Mouse (Mus musculus) heart, adult 11 months (tissue): ENCODE results near the gene Nrros.

ENCODE experiments used
- DNase-seq: peaks from one replicate; pipeline ENCODE4 v3.0.0; 2022

Nrros gene

GRCm38 (mm10) chr16:32165281-32165821 is at the start of gene Nrros:
Gene Nrros, minus strand, starts transcription at chr16:32165594.
- DNase-seq: peak; percentile 99

GRCm38 (mm10) chr16:32214804-32215576 is 49.6 kb upstream of the Nrros start:
- peak; percentile 81 for DNase-seq

- peak; percentile 93 for DNase-seq
Measured at GRCm38 (mm10) chr16:32214156-32214555, 48.8 kb upstream of the Nrros start.

DNA sequence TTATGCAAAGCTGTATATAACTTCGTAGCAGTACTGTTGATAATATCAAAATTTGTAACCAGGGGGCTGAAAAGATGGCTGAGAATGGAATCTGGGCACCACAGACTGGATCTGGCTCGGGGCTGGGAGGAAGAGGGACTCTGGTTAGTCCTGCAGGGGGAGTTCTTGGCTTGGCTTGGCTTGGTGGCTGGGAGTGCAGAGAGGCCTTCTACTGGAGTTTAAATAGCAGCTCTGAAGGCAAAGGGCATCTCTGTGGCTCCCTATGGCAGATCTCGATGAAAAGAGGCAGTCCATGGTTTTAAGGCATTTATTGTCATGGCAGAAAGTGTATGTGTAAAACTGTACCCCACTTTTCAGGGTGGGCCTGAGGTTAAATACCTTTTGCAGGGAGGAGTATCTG is 39.5 kb upstream of the Nrros start:
- DNase-seq: peak; percentile 85

DNA sequence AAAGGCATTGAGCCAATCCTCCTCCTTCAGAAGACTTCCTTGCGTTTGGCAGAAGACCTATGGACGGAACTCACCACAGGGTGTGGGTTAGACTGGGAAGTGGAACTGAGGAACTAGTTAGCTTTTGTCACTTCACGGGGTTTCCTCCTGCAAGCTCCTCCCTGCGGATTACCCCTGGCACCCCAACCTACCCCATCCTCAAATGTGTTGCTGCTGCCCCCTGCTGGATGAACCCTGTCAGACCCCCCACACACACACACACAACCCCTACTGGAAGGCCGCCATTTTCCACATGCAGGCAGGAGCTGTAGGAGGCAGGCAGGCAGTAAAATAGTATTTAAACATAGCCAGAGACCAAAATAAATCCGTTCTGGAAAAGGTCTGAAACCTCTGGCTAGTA is 37.3 kb upstream of the Nrros start:
- peak; percentile 99 for DNase-seq

- DNase-seq: no peak
Measured at GRCm38 (mm10) chr16:32201004-32201325, 35.6 kb upstream of the Nrros start.

GRCm38 (mm10) chr16:32200256-32201003 is 35.0 kb upstream of the Nrros start:
- DNase-seq: peak; percentile 96

GRCm38 (mm10) chr16:32190011-32190441 is 24.6 kb upstream of the Nrros start:
- DNase-seq: peak; percentile 97

GRCm38 (mm10) chr16:32189109-32189508 is 23.7 kb upstream of the Nrros start:
- DNase-seq: peak; percentile 98

GRCm38 (mm10) chr16:32186056-32186455 is 20.7 kb upstream of the Nrros start:
- DNase-seq: peak; percentile 40

- DNase-seq: no peak
Measured at GRCm38 (mm10) chr16:32179333-32179901, 14.0 kb upstream of the Nrros start, which contains the start of gene Bex6. Gene Bex6, plus strand, starts transcription at chr16:32179823.

- peak; percentile 97 for DNase-seq
Measured at GRCm38 (mm10) chr16:32176896-32177686, 11.7 kb upstream of the Nrros start.

- DNase-seq: no peak
Measured at GRCm38 (mm10) chr16:32175029-32175428, 9.6 kb upstream of the Nrros start.

- DNase-seq: peak; percentile 78
Measured at GRCm38 (mm10) chr16:32174340-32175005, 9.1 kb upstream of the Nrros start.

DNA sequence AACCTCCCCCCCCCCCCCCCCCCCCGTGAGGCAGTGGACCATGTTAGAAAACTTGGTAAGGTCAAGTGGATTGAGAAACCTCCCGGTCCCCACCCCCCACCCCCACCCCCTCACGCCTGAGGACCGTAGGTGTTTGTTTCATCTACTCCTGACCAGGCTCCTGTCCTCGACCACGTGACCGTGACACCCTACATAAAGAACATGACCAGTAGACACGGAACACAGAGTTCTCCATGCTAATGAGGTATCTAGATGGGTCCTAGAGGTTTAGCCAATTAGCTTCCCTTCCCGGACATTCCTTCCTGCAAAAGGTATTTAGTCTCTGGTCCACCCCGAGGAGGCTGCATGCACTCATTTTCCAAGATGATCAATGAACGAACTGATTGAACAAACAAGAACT is 8.0 kb upstream of the Nrros start:
- no peak for DNase-seq

GRCm38 (mm10) chr16:32171031-32171731 is 5.8 kb upstream of the Nrros start:
- DNase-seq: peak; percentile 98

- DNase-seq: no peak
Measured at GRCm38 (mm10) chr16:32167819-32168545, 2.6 kb upstream of the Nrros start.

- no peak for DNase-seq
Measured at GRCm38 (mm10) chr16:32164396-32165027, 882 bp downstream of the Nrros start.

DNA sequence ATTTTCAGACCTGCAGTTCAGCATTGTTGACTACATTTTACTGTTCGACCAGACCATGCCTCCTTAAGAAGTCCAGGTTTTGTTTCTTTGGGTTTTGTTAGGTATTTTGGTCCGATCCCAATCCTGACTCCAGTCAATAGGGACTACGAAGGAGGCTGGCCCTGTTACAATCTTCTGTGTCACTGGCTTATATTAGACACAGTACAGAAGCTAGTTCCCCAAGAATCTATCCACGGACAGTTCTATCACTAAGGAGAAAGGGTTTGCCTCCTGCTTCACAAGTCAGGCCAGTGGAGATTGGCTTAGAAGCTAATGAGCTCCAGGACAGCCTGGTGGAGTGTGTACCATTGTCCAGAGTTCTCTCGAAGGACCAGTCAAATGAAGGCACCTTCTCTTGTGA is 1.5 kb downstream of the Nrros start:
- no peak for DNase-seq

GRCm38 (mm10) chr16:32163392-32163791 is 2.0 kb downstream of the Nrros start:
- DNase-seq: peak; percentile 95
